Mouse (Mus musculus) CH12.LX (cell line): ENCODE measurements at regions not wholly inside any gene's neighbourhood (a gene's known extent, or its start where the extent isn't known, plus 50 kb on each side); places are given as distances from the start of the nearest gene placed in this dataset.

Experiments
- CHD2 ChIP-seq: IDR thresholded peaks from 2 replicates; pipeline ENCODE4 v1.6.1; 2011; ENCODE audit warnings: low read length, improper control_type of control experiment
- CTCF ChIP-seq, 2 experiments: IDR thresholded peaks in 1 of 2; conservative IDR thresholded peaks in 1 of 2; 2 replicates each; pipeline ENCODE4 v1.5.1; 2011 to 2012; ENCODE audit warnings: low read depth in 2 of 2, low read length in 2 of 2, improper control_type of control experiment in 1 of 2, inconsistent platforms in 1 of 2, mild to moderate bottlenecking in 1 of 2, moderate library complexity in 1 of 2
- ELF1 ChIP-seq: IDR thresholded peaks from 2 replicates; pipeline ENCODE4 v1.6.1; 2014; ENCODE audit warnings: low read depth, mild to moderate bottlenecking, inconsistent platforms, low read length, improper control_type of control experiment
- EP300 ChIP-seq: IDR thresholded peaks from 2 replicates; pipeline ENCODE4 v1.6.1; 2011; ENCODE audit warnings: low read length, improper control_type of control experiment
- MYC ChIP-seq: IDR thresholded peaks from 2 replicates; pipeline ENCODE4 v1.6.1; 2011; ENCODE audit warnings: low read depth, mild to moderate bottlenecking, improper control_type of control experiment, low read length
- POLR2A ChIP-seq: IDR thresholded peaks from 2 replicates; pipeline ENCODE4 v1.6.1; 2011; ENCODE audit warnings: low read depth, mild to moderate bottlenecking, improper control_type of control experiment, low read length
- SMC3 ChIP-seq: IDR thresholded peaks from 2 replicates; pipeline ENCODE4 v1.6.1; 2011; ENCODE audit warnings: low read depth, low read length, improper control_type of control experiment
- UBTF ChIP-seq: IDR thresholded peaks from 2 replicates; pipeline ENCODE4 v1.6.1; 2012; ENCODE audit warnings: low read depth, mild to moderate bottlenecking, inconsistent platforms, low read length, improper control_type of control experiment, moderate library complexity
- USF1 ChIP-seq: IDR thresholded peaks from 2 replicates; pipeline ENCODE4 v1.6.1; 2014; ENCODE audit warnings: low read depth, mild to moderate bottlenecking, inconsistent platforms, low read length, improper control_type of control experiment
- ZMIZ1 ChIP-seq: IDR thresholded peaks from 2 replicates; pipeline ENCODE4 v1.6.1; 2012; ENCODE audit warnings: low read depth, mild to moderate bottlenecking, inconsistent platforms, low read length, improper control_type of control experiment

GRCm38 (mm10) chr4:140366975-140367680, 120.5 kb upstream of the Igsf21 start:
- TF ChIP-seq POLR2A (no peak), CTCF (conservative IDR thresholded peaks at IDR 0.05 in 1 of 2, IDR thresholded peaks at IDR 0.05 in 1 of 2; ENCODE audit: low read depth in 2 of 2, low read length in 2 of 2) (no peak), ZMIZ1 (no peak), CHD2 (no peak), MYC (no peak), ELF1 (no peak), USF1 (no peak), UBTF (no peak), EP300 (no peak), SMC3 (no peak)
